In the genomic region with DNA sequence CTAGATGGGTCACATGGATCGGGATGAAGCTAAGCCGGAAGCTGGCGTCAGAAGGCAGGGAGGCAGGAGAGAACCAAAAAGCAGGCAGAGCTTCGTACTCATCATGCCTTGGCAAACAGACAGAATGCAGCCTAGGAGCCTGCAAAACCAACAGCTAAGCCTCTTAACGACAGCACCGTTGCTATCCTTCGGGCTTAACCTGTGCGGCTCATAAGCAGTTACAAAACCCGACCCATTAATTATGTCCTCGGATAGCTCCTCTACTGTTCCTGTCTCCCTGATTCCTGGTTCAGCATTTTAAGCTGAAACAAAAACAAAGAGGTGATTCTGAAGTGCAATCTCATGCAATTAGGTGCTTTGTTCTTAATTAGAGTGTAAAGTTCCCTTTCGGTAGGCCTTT, we compare ENCODE assay signal across 15 mouse cellular contexts. TPM values are rescaled to one million over a fixed set of nuclear protein-coding genes. Genes with fewer than 3 reads are reported as not detected.
A peak's percentile ranks its signal among the peaks of the same experiment; 100 is the strongest.
DNase-seq lines count a peak whose midpoint lies in the region; ATAC-seq lines count a peak whose summit lies in the region.
"Had no signal": no experiment of that assay in that cellular context is flagged by ENCODE, and none has a peak within 500 bp of the region (broad histone marks: within the 10 kb centered on the region; RNA-seq: fewer than 3 reads in every experiment).

No protein-coding gene starts in this region.

- peak; percentile 41 for DNase-seq in embryonic facial prominence, embryonic 14.5 days (ENCODE audit: low spot score)
- no peak for DNase-seq in embryonic facial prominence, embryonic 10.5 days (ENCODE audit: low spot score)
- DNase-seq in layer of hippocampus, adult 9-11 months, result peak; percentile 21
- DNase-seq in layer of hippocampus, postnatal 25 days (ENCODE audit: extremely low spot score in 1 of 2, low spot score in 1 of 2), result no peak
- peak; percentile 39 for DNase-seq in Muller cell, postnatal 12 days (ENCODE audit: inconsistent ontology term)
- no peak for DNase-seq in kidney, adult 11 months
- no peak for DNase-seq in kidney, adult 8-10 months
- DNase-seq: cerebellum, adult 11 months; cerebellum, postnatal 25 days; gastrocnemius, postnatal 36 days; kidney, postnatal 36 days; thymus, postnatal 4 days had no signal

- peak; percentile 68; the same call in 1 of the 2 replicates for ATAC-seq in embryonic facial prominence, embryonic 14.5 days (ENCODE audit: low read depth)
- peak; percentile 26; the same call in 1 of the 2 replicates for ATAC-seq in forebrain, embryonic 15.5 days (replicated peaks)
- ATAC-seq: intestine, embryonic 15.5 days had no signal

- H3K4me2 ChIP-seq in embryonic facial prominence, embryonic 14.5 days (ENCODE audit: low read depth, low read length), result no peak overlapping the region
- 0 out of 2 replicates have a peak overlapping the region, but pooled peaks have one; percentile 5 for H3K4me2 ChIP-seq in forebrain, embryonic 15.5 days (replicated peaks)
- H3K4me2 ChIP-seq: intestine, embryonic 15.5 days had no signal

- H3K4me1 ChIP-seq in embryonic facial prominence, embryonic 14.5 days (ENCODE audit: control insufficient read depth, insufficient read depth, low read length), result no peaks in the 10 kb centered on the region
- H3K4me1 ChIP-seq in embryonic facial prominence, embryonic 10.5 days, result peaks cover 15% of the 10 kb centered on the region
- H3K4me1 ChIP-seq in forebrain, embryonic 15.5 days, result peaks cover 12% of the 10 kb centered on the region
- H3K4me1 ChIP-seq: intestine, embryonic 15.5 days had no signal

- H3K27me3 ChIP-seq in embryonic facial prominence, embryonic 14.5 days (replicated peaks; ENCODE audit: control insufficient read depth, insufficient read depth, low read length), result no peaks in the 10 kb centered on the region
- no peaks in the 10 kb centered on the region for H3K27me3 ChIP-seq in embryonic facial prominence, embryonic 10.5 days (replicated peaks; ENCODE audit: low read depth, poor library complexity, severe bottlenecking)
- no peaks in the 10 kb centered on the region for H3K27me3 ChIP-seq in forebrain, embryonic 15.5 days
- H3K27me3 ChIP-seq: CH12.LX; intestine, embryonic 15.5 days had no signal

- WGBS in embryonic facial prominence, embryonic 14.5 days, result 46% methylated on average over 11 of the region's 11 CpGs
- 61% methylated on average over 11 of the region's 11 CpGs for WGBS in embryonic facial prominence, embryonic 10.5 days
- 12% methylated on average over 11 of the region's 11 CpGs for WGBS in forebrain, embryonic 15.5 days

- H3K4me3 ChIP-seq in embryonic facial prominence, embryonic 14.5 days (ENCODE audit: low read depth, low read length), result no peak overlapping the region
- no peak overlapping the region for H3K4me3 ChIP-seq in embryonic facial prominence, embryonic 10.5 days
- no peak overlapping the region for H3K4me3 ChIP-seq in forebrain, embryonic 15.5 days
- H3K4me3 ChIP-seq: intestine, embryonic 15.5 days had no signal

- no peaks in the 10 kb centered on the region for H3K9me3 ChIP-seq in embryonic facial prominence, embryonic 14.5 days (ENCODE audit: control insufficient read depth, low read length)
- H3K9me3 ChIP-seq in embryonic facial prominence, embryonic 10.5 days, result no peaks in the 10 kb centered on the region
- no peaks in the 10 kb centered on the region for H3K9me3 ChIP-seq in forebrain, embryonic 15.5 days
- H3K9me3 ChIP-seq: intestine, embryonic 15.5 days had no signal

- H3K36me3 ChIP-seq in embryonic facial prominence, embryonic 14.5 days (ENCODE audit: control insufficient read depth, insufficient read depth, low read length), result no peaks in the 10 kb centered on the region
- no peaks in the 10 kb centered on the region for H3K36me3 ChIP-seq in embryonic facial prominence, embryonic 10.5 days (replicated peaks)
- H3K36me3 ChIP-seq in forebrain, embryonic 15.5 days, result no peaks in the 10 kb centered on the region
- H3K36me3 ChIP-seq: intestine, embryonic 15.5 days had no signal

- H3K9ac ChIP-seq in embryonic facial prominence, embryonic 14.5 days (ENCODE audit: low read depth, low read length), result no peak overlapping the region
- H3K9ac ChIP-seq in forebrain, embryonic 15.5 days (replicated peaks), result no peak overlapping the region
- H3K9ac ChIP-seq: intestine, embryonic 15.5 days had no signal

- H3K27ac ChIP-seq in embryonic facial prominence, embryonic 14.5 days (replicated peaks; ENCODE audit: low read depth, low read length), result no peak overlapping the region
- H3K27ac ChIP-seq in embryonic facial prominence, embryonic 10.5 days (replicated peaks), result no peak overlapping the region
- no peak overlapping the region for H3K27ac ChIP-seq in forebrain, embryonic 15.5 days (replicated peaks)
- H3K27ac ChIP-seq: intestine, embryonic 15.5 days had no signal

RNA-seq across cellular contexts. Expression of a gene that starts 43.4 kb away (rescaled TPM):
- 12.3 and 12.7 TPM in 2 replicates for polyA plus RNA-seq in embryonic facial prominence, embryonic 14.5 days (2014; fragmentation: Nextera tagmentation; extraction: Ambion mirVana)
- polyA plus RNA-seq in embryonic facial prominence, embryonic 10.5 days (2016; fragmentation: Nextera tagmentation; extraction: Ambion mirVana), result 8.0 and 8.1 TPM in 2 replicates
- total RNA-seq in layer of hippocampus, postnatal 25 days (2021), result 10 to 100 TPM; 13.1 TPM
- polyA plus RNA-seq in forebrain, embryonic 15.5 days (2015; fragmentation: Nextera tagmentation; extraction: Ambion mirVana), result 8.4 TPM in 2 replicates

Comparison
In these comparisons a context has a peak if more than half of its experiments do, and no peak if none do; other contexts are left out.
1. DNase-seq: peak in embryonic facial prominence, embryonic 14.5 days (single experiment), layer of hippocampus, adult 9-11 months (single experiment) and Muller cell, postnatal 12 days (single experiment); none in embryonic facial prominence, embryonic 10.5 days (single experiment), layer of hippocampus, postnatal 25 days (0 of 2), kidney, adult 11 months (single experiment) and kidney, adult 8-10 months (0 of 2).